Mouse (Mus musculus): Measurements from ENCODE around the gene Ugt1a8. TPM values are rescaled to one million over a fixed set of nuclear protein-coding genes. Genes with fewer than 3 reads are reported as not detected.
A peak's percentile ranks its signal among the peaks of the same experiment; 100 is the strongest.

Ugt1a8 gene
- polyA plus RNA-seq, 1 experiment from 2014 or later = not detected

DNA sequence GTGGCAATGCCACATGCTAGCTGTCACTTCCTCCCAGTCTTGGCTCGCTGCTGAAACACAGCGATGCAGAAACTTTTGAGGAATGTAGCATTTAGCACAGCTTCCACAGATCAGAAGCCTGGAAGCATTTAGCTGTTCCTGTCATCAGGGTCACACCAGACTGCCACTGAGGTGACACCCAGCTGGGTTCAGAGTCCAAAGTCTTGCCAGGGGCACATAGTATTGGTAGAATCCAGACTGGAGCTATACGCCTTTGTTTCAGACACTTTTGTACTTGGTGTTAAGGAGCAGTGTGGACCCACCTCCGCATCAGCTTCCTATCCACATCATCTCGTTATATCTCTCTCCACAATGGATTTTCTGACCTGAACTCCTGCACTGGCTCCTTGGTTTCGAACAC, 165.9 kb downstream of the Ugt1a8 start:
- ATAC-seq (replicated peaks) = no peak
- H3K9ac ChIP-seq (replicated peaks) = no peak overlapping the region

DNA sequence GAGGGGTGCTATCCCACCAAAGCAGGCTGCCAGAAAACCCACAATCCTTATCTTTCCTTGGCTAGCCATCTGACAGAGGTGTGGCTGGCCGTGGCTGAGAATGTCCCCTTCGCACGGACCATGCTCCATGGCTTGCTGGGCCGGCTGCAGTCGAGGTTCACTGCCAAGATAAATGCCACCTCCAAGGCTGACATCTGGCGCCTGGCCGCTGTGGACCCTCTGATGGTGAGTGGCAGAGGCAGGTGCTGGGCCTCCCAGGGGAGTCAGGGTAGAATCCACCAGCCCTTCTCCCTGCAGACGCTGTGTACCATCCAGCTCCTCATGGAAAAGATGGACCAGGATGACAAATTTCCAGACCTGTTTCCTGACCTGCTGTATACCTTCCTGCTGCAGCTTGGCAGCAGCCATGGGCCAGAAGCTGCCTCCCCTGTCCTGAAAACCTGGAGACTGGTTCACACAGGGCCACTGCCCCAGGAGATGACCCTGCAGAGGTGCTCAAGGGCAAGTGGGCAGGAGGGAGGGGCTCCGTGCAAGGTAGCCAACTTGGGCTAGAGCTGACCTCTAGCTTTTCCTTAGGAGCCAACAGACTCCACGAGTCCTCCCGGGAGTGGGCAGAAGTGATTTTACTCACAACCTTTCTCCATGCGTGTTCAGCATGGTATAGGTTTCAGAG, 167.3 kb downstream of the Ugt1a8 start:
- Histone ChIP-seq H3K27ac (replicated peaks) (no peak overlapping the region), H3K4me3 (no peak overlapping the region), H3K9me3 (peaks cover 53% of the 10 kb centered on the region), H3K27me3 (no peaks in the 10 kb centered on the region), H3K4me2 (replicated peaks) (no peak overlapping the region), H3K9ac (replicated peaks) (no peak overlapping the region), H3K36me3 (0 out of 2 replicates have a peak, but pooled peaks cover 4% of the 10 kb centered on the region), H3K4me1 (no peaks in the 10 kb centered on the region)
- ATAC-seq (replicated peaks) = no peak
- WGBS = 90% methylated on average over 12 of the region's 12 CpGs

More for the DNA sequence above, 165.9 kb downstream of the Ugt1a8 start:
- H3K36me3 ChIP-seq = no peaks in the 10 kb centered on the region
- no peak overlapping the region for H3K4me3 ChIP-seq
- H3K4me2 ChIP-seq (replicated peaks) = no peak overlapping the region
- WGBS = 71% methylated on average over 6 of the region's 6 CpGs
- H3K9me3 ChIP-seq = peaks cover 65% of the 10 kb centered on the region
- H3K27me3 ChIP-seq = no peaks in the 10 kb centered on the region
- H3K4me1 ChIP-seq = no peaks in the 10 kb centered on the region
- no peak overlapping the region for H3K27ac ChIP-seq (replicated peaks)

DNA sequence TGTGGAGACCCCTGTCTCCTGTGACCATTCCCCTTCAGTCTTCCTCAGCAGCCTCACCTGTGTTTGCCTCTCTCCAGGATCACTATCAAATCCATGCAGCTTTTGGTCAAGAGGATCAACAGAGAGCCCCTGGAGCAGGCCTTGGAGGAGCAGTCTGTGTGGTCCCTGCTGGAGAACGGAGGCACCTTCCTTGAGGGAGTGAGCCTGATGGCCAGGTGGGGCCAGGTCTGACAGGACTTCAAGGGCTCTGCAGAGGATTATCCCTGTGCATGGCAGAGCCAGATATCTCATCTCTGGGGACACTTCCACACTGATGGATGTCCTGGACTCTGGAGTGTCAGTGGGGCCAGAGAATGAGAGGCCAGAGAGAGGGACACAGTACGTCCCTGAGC, 167.8 kb downstream of the Ugt1a8 start:
- 61% methylated on average over 2 of the region's 2 CpGs for WGBS
- Histone ChIP-seq H3K9ac (replicated peaks) (no peak overlapping the region), H3K4me2 (replicated peaks) (no peak overlapping the region), H3K27ac (replicated peaks) (no peak overlapping the region), H3K4me1 (no peaks in the 10 kb centered on the region), H3K27me3 (no peaks in the 10 kb centered on the region), H3K36me3 (peaks cover 8% of the 10 kb centered on the region; the same call in 1 of the 2 replicates), H3K4me3 (no peak overlapping the region), H3K9me3 (peaks cover 48% of the 10 kb centered on the region)
- no peak for ATAC-seq (replicated peaks)

DNA sequence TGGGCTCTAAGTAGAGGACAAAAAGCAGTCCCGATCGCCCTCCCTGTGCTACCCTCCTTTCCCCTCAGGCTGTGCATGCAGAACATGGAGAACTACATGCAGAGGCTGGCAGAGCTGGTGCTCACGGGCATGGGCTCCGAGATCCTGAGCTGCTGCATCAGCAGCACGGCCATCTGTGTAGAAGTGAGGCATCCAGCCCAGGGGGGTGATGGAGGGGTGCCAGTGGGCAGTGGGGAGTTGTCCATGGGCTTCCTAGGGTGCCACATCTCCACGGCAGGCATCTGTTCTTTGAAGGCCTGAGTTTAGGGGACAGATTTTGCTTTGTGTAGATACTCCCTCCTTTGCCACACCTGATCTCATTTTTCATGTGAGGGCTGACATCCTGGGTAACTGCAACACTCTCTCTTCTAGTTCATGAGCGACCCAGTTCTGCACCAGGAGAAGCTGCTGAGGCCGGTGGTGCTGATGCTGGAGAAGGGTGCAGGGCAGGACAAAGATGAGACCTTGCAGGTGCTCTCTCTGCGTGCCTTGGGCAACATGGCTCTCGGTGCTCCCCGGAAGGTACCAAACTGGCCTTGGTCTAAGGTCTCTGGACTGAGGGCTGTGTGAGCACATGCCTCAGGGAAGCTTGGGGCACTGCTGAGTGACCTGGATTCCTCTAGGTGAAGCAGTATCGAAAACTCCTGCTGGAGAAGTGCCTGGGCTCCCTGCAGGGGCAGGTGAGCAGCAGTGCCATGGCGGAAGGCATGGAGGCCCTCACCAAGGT, 168.6 kb downstream of the Ugt1a8 start:
- no peak for ATAC-seq (replicated peaks)
- no peak overlapping the region for H3K27ac ChIP-seq (replicated peaks)
- H3K4me2 ChIP-seq (replicated peaks) = no peak overlapping the region
- H3K27me3 ChIP-seq = no peaks in the 10 kb centered on the region
- 82% methylated on average over 13 of the region's 13 CpGs for WGBS
- no peak overlapping the region for H3K4me3 ChIP-seq
- peaks cover 11% of the 10 kb centered on the region for H3K36me3 ChIP-seq
- H3K9me3 ChIP-seq = peaks cover 43% of the 10 kb centered on the region
- H3K4me1 ChIP-seq = no peaks in the 10 kb centered on the region
- no peak overlapping the region for H3K9ac ChIP-seq (replicated peaks)

DNA sequence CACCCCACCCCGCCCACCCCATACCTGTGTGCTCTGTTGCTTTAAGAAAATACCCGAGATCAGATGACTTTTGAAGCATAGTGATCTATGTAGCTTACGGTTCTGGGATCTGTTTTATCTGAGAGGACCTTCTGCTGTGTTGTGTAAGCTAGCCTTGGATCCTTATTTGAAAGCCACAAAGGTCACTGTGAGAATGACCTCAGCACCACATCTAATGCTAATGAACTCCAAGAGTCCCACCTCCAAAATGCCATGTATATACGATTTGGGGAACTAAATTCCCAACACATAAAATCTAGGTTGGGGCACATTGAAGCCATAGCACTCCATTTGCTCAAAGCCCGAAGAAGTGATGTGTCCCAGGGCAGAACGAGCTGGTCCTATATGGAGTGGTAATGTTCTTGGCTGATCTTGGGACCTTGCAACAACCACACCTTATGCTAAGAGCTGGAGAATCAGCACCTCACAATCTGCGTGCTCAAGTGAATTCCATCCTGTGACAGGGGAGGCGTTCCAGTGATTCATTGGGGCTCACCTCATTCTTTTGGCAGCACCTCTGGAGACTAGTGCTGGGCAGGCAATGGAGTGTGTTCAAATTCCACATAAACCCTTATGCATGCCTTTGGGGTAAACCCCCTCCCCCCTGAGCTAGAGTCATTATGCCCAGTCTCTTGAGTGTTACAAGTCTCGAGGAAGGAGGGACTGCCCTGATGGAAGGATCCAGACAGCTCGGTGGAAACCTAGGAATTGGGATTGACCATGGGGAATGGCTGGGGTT, 169.5 kb downstream of the Ugt1a8 start:
- Histone ChIP-seq H3K27ac (replicated peaks) (no peak overlapping the region), H3K9ac (replicated peaks) (no peak overlapping the region), H3K27me3 (no peaks in the 10 kb centered on the region), H3K9me3 (peaks cover 41% of the 10 kb centered on the region), H3K36me3 (peaks cover 19% of the 10 kb centered on the region), H3K4me2 (replicated peaks) (no peak overlapping the region), H3K4me3 (no peak overlapping the region), H3K4me1 (no peaks in the 10 kb centered on the region)
- no peak for ATAC-seq (replicated peaks)
- 82% methylated on average over 10 of the region's 10 CpGs for WGBS

DNA sequence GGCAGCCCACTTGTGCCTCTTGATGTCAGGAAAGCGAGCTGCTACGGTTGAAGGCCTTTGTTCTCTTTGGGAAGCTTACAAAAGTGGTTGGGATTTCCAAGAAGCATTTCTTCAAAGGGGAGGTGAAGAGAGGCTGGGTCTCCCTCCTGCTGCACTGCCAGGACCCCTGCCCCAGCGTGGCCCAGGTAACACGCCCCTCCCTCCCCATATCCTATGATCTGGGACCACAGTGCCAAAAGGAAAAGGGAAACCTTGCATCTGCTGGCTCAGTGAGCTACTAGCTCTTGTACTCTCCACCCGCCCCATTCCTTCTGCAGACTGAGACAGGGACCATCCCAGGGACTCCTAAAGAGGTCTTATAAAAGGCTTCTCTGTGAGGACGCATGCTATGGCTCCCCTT, 170.1 kb downstream of the Ugt1a8 start:
- Histone ChIP-seq H3K4me2 (replicated peaks) (no peak overlapping the region), H3K4me1 (no peaks in the 10 kb centered on the region), H3K27ac (replicated peaks) (no peak overlapping the region), H3K4me3 (no peak overlapping the region), H3K27me3 (no peaks in the 10 kb centered on the region), H3K9me3 (peaks cover 35% of the 10 kb centered on the region), H3K9ac (replicated peaks) (no peak overlapping the region), H3K36me3 (peaks cover 25% of the 10 kb centered on the region)
- WGBS = 82% methylated on average over 6 of the region's 6 CpGs
- ATAC-seq (replicated peaks) = no peak

DNA sequence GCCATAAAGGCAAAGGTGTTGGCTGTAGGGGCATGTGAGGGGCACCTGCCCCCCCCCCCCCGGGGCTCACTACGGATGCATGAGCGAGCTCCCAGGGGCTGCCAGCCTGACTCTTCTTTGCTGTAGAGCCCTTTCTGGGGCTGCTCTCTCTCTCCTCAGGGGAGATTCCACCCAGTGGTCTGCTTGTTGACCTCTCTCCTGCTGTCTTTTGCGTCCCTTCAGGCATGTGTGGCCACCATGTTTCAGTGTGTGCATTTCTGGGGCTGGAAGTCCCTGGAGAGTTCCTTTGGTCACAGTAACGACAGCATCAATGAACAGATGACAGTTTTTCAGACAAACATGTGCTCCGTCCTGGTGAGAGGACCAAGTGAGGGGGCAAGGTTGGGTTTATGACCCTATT, 170.7 kb downstream of the Ugt1a8 start:
- Histone ChIP-seq H3K27me3 (no peaks in the 10 kb centered on the region), H3K9ac (replicated peaks) (no peak overlapping the region), H3K36me3 (peaks cover 32% of the 10 kb centered on the region), H3K27ac (replicated peaks) (no peak overlapping the region), H3K4me2 (replicated peaks) (no peak overlapping the region), H3K4me1 (no peaks in the 10 kb centered on the region), H3K4me3 (no peak overlapping the region), H3K9me3 (peaks cover 32% of the 10 kb centered on the region)
- ATAC-seq (replicated peaks) = no peak
- 74% methylated on average over 6 of the region's 6 CpGs for WGBS

DNA sequence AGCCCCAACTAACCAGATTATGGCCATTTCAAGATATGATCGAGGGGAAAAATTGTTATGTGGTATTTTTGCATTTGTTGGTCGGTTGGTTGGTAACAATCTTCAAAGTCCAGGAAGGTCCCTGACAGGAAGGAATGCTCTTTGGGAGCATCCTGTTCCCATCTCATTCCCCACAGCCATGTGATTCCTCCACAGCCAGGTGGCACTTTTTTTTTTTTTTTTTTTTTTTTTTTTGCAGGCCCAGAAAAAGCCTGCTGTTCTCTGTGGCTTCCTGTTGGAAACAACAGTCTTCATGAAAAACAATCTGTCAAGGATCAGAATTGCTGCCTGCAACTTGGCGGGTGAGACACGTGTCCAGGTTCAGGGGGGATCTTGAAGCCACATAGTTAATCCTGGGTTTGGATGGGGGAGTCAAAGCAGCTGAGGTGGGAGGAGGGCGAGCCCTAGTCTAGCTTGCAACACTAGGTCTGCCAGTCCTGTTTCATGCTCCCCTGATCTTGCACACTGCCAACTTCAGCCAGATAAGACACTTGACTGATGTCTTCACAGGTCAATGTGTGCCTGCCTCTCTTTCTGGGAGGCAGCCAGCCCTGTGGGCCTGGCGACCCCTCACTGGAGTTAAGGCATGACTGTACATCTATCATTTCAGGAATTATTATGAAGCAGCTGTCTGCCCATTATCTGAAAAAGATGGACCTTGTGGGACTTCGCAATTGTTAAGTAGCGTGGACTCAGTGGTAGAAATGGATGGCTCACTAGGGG, 171.4 kb downstream of the Ugt1a8 start:
- ATAC-seq (replicated peaks) = peak; percentile 2
- Histone ChIP-seq H3K4me2 (replicated peaks) (no peak overlapping the region), H3K27ac (replicated peaks) (no peak overlapping the region), H3K4me1 (no peaks in the 10 kb centered on the region), H3K27me3 (no peaks in the 10 kb centered on the region), H3K9ac (replicated peaks) (no peak overlapping the region), H3K9me3 (peaks cover 27% of the 10 kb centered on the region), H3K4me3 (no peak overlapping the region), H3K36me3 (peaks cover 39% of the 10 kb centered on the region)
- WGBS = 81% methylated on average over 8 of the region's 8 CpGs

DNA sequence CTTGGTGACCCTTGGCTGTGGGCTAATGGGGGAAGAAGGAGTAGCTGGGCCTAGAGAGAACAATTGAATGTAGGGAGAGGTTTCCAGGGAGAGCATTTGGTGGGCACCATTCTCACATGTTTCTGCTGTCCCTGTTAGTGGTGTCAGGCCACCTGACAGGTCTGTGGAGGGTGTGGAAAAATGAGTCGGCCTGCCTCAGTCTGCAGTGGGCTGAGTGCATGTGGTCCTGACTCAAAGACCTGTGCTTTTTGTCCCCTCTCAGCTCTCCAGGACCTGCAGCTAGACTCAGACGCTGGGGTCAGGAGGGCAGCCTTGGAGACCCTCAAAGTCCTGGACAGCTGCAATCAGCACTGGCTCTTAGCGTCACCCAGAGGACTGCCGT, 172.0 kb downstream of the Ugt1a8 start:
- Histone ChIP-seq H3K9me3 (peaks cover 23% of the 10 kb centered on the region), H3K27me3 (no peaks in the 10 kb centered on the region), H3K27ac (replicated peaks) (no peak overlapping the region), H3K4me1 (no peaks in the 10 kb centered on the region), H3K9ac (replicated peaks) (no peak overlapping the region), H3K4me3 (no peak overlapping the region), H3K36me3 (peaks cover 45% of the 10 kb centered on the region), H3K4me2 (replicated peaks) (no peak overlapping the region)
- peak; percentile 4; the same call in 1 of the 2 replicates for ATAC-seq (replicated peaks)
- 82% methylated on average over 4 of the region's 4 CpGs for WGBS

DNA sequence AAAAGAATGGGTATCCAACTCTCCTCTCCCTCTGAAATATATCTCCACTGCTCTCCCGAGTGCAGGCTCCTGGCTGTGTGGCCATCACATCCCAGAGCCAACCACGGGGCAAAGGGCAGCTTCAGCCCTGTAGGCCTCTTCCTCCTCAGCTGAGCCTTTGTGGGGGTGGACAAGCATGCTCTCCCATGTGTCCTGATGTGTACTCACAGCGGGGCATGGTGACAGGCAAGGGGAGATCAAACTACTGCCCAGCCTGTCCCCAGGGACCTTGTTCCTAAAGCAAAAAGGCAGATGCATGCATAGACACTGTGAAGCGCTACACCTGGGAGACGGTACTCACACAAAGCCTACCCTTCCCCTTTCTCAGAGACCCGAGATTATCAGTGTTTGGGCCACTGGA, 172.5 kb downstream of the Ugt1a8 start:
- Histone ChIP-seq H3K9me3 (peaks cover 18% of the 10 kb centered on the region), H3K4me2 (replicated peaks) (no peak overlapping the region), H3K36me3 (peaks cover 49% of the 10 kb centered on the region), H3K27me3 (no peaks in the 10 kb centered on the region), H3K9ac (replicated peaks) (no peak overlapping the region), H3K4me3 (no peak overlapping the region), H3K27ac (replicated peaks) (no peak overlapping the region), H3K4me1 (no peaks in the 10 kb centered on the region)
- ATAC-seq (replicated peaks) = peak; percentile 1; the same call in 1 of the 2 replicates
- 86% methylated on average over 6 of the region's 6 CpGs for WGBS

DNA sequence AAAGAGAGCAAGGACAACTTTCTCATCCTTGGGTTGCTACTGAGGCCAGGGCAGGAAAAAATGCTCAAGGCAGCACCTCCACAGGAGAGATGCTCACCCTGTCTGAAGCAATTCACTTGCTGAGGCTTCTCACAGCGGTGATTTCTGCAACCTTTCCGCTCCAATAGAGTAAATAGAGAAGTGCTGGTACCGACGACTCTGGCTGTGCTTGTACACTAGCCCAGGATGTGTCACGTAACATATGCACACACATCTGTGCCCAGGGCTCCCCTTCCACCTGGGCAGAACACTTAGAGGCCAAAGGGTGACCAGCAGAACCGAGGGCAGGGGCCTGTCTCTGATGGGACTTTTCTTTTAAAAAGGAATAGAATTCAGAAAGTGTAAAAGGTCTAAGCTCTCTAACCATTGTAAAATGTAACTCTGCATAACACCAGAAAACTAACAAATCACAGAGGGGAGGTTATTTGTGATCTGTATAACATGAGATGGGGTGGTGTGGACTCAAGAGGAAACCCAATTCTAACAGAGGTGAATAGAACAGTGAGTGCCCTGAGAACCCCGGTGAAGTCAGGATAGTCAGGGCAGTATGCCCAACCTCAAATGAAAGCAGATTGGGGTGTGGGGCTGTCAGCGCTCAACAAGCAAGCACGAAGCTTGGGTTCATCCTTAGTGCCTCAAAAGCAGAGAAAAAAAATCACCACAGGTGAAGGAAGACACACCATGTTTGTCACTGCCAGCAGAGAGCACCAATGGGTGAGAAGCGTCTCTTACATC, 173.2 kb downstream of the Ugt1a8 start:
- no peak overlapping the region for H3K9ac ChIP-seq (replicated peaks)
- no peak overlapping the region for H3K4me3 ChIP-seq
- H3K9me3 ChIP-seq = peaks cover 12% of the 10 kb centered on the region
- no peaks in the 10 kb centered on the region for H3K27me3 ChIP-seq
- ATAC-seq (replicated peaks) = no peak
- H3K4me1 ChIP-seq = no peaks in the 10 kb centered on the region
- H3K36me3 ChIP-seq = peaks cover 56% of the 10 kb centered on the region
- no peak overlapping the region for H3K27ac ChIP-seq (replicated peaks)
- H3K4me2 ChIP-seq (replicated peaks) = no peak overlapping the region
- WGBS = 83% methylated on average over 10 of the region's 10 CpGs
